Mouse (Mus musculus) adrenal gland, postnatal 10 days (tissue): ENCODE data around the gene Prpf31. TPM values are rescaled to one million over a fixed set of nuclear protein-coding genes. Genes with fewer than 3 reads are reported as not detected.
A peak's percentile ranks its signal among the peaks of the same experiment; 100 is the strongest.

Source experiments
- DNase-seq: peaks from one replicate; pipeline ENCODE4 v3.0.0; 2021; ENCODE audit warnings: mixed read lengths
- microRNA-seq: library from miRNA; unstranded; fragments of <30 nt; microRNA quantifications from one replicate; pipeline ENCODE4 v1.2.0, GENCODE M21; 2021
- total RNA-seq, 2 experiments: library from RNA; stranded (reverse); gene quantifications; 2 replicates each; pipeline ENCODE4 v1.2.3; 2021

The Prpf31 gene
- total RNA-seq, 2 experiments from 2014 or later: 34.5 to 39.4 TPM

DNA sequence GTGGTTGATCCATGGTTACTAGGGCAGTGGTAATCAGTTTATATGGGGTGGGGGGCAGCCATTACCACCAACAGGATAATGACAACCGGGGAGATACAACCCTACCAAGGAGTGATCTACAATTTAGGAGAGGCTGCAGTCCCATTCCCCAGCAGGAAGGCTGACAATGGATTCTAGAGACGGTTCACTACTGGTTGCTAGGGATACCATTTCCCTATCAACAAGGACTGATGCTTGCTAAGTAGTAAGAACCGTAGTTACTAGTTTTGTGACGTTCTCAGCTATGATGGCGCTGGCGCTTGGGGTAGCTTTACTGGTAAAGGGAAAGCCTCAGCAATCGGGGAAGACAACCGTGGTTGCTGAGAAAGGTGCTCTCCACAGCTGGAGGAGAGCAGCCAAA is 54.9 kb downstream of the Prpf31 start:
- DNase-seq: no peak

DNA sequence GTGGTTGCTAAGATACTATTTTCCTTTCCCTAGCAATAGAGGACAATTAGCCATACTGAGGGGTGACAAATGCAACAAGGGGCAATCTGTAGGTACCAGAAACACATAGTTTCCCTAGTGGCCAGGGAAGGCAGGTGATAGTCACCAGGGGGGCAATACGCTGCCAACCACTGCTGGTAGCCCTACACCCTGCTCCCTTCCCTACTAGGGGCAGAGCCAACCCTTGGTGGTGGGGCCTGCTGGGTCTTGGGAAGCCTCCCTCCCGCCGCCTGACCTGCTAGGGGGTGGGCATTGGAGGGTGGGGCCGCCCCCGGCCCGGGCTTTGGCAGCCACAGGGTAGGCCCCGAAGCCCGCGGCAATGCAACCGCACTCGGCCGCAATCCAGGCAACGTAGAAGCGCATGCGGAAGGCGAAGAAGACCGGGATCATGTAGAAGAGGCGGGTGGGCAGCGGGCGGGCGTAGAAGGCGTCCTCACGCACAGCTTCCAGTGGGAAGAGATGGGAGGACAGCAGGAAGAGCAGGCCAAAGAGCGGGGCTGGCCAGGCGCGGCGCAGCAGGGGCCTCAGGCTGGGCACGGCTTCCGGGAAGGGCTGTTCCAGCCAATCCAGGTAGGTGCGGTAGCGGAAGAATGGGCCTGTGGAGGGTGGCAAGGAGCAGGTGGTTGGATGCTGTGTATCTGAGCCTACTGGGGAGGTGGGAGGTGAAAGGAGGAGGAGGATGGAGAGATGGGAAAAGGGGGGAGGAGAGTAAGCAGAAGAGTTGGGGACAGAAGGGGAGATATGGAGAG is 55.8 kb downstream of the Prpf31 start:
- DNase-seq: no peak

DNA sequence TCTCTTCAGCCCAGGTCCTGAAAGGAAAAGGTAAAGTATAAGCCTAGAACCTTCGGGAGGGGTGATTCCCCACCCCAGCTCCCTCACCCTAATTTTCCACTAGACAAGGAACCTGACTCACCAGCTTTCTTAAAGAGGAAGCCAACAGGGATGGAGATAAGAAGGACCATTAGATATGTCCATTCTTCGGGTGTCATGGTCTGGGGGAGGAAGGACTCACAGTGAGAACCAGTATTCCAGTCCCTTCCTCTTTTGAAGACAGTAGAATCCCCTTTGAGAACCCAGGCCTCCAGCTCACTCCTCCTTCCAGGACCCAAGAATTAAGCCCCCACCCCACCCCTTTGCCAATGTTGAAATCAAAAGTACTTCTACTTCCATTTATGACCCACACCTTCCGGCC is 62.1 kb downstream of the Prpf31 start:
- no peak for DNase-seq

Small RNA genes within 50 kb of the gene (microRNA-seq; reads per million reads assigned to microRNA genes)
- gene Gm25100: not detected
- 6.0 reads per million, percentile 7 among the genes with 10 or more reads in this experiment for gene Mir3572

Other genes with a start within 250 kb of the Prpf31 start
- 1 to 10 TPM; 2.5 to 3.3 TPM for gene Cacng8, start 239.3 kb upstream of the Prpf31 start, total RNA-seq
- gene Cacng6, start 205.8 kb upstream of the Prpf31 start, total RNA-seq: 1 to 10 TPM; 1.5 to 6.5 TPM
- 1 to 10 TPM; 4.3 to 6.6 TPM for gene Tarm1, start 127.4 kb upstream of the Prpf31 start, total RNA-seq
- gene Oscar, start 13.8 kb upstream of the Prpf31 start, total RNA-seq: under 1 TPM; 0.58 to 0.72 TPM
- 1,000 to 10,000 TPM; 1,038 to 1,129 TPM for gene Ndufa3, start 12.6 kb upstream of the Prpf31 start, total RNA-seq
- 10 to 100 TPM; 24.1 to 26.4 TPM for gene Tfpt, start 56 bp upstream of the Prpf31 start, total RNA-seq
- gene Cnot3, start 15.3 kb downstream of the Prpf31 start, total RNA-seq: 10 to 100 TPM; 56.7 to 58.5 TPM
- 10 to 100 TPM; 11.9 to 13.2 TPM for gene Leng1, start 35.9 kb downstream of the Prpf31 start, total RNA-seq
- 1 to 10 TPM; 8.6 to 9.2 TPM for gene Tmc4, start 47.6 kb downstream of the Prpf31 start, total RNA-seq
- gene Tsen34, start 62.9 kb downstream of the Prpf31 start, total RNA-seq: 100 to 1,000 TPM in 1 of 2 experiments, 10 to 100 TPM in 1; 99.1 to 114 TPM
- 10 to 100 TPM; 48.7 to 59.6 TPM for gene Mboat7, start 63.5 kb downstream of the Prpf31 start, total RNA-seq
- 1,000 to 10,000 TPM; 1,078 to 1,086 TPM for gene Rps9, start 74.0 kb downstream of the Prpf31 start, total RNA-seq
- 1 to 10 TPM; 2.3 to 2.5 TPM for gene Pirb, start 90.4 kb downstream of the Prpf31 start, total RNA-seq
- gene Gm15448, start 195.7 kb downstream of the Prpf31 start, total RNA-seq: under 1 TPM; 0.36 to 0.48 TPM
- gene Pira2, start 215.1 kb downstream of the Prpf31 start, total RNA-seq: under 1 TPM; 0.57 to 0.70 TPM